Mouse (Mus musculus) liver, embryonic 11.5 days (tissue): ENCODE measurements around the gene Ctss. TPM values are rescaled to one million over a fixed set of nuclear protein-coding genes. Genes with fewer than 3 reads are reported as not detected.
A peak's percentile ranks its signal among the peaks of the same experiment; 100 is the strongest.

Experiments
- ATAC-seq: fragments of 200-750 bp; cut with Nextera tagmentation; replicated peaks from 2 replicates; pipeline ENCODE4 v1.8.0; 2017; ENCODE audit warnings: moderate number of reproducible peaks, mild to moderate bottlenecking, moderate TSS enrichment, moderate library complexity; ENCODE audit not compliant: low FRiP score
- DNase-seq: peaks from one replicate; pipeline ENCODE4 v3.0.0-alpha.2; 2017; ENCODE audit warnings: low spot score
- H3K27ac ChIP-seq: fragments of 300-500 bp; sonication (generic); 2 replicates; pipeline ENCODE4 v1.5.1; 2014; ENCODE audit warnings: mild to moderate bottlenecking, low read depth, low read length, control low read depth
- H3K27me3 ChIP-seq: fragments of 300-500 bp; sonication (generic); replicated peaks from 2 replicates; pipeline ENCODE4 v1.6.1; 2014; ENCODE audit warnings: low read length, mixed read lengths; ENCODE audit not compliant: control insufficient read depth, insufficient read depth
- H3K36me3 ChIP-seq: fragments of 300-500 bp; sonication (generic); 2 replicates; pipeline ENCODE4 v1.6.1; 2014; ENCODE audit warnings: mild to moderate bottlenecking, low read length, moderate library complexity, mixed read lengths; ENCODE audit not compliant: control insufficient read depth, insufficient read depth
- H3K4me1 ChIP-seq: fragments of 300-500 bp; sonication (generic); replicated peaks from 2 replicates; pipeline ENCODE4 v1.6.1; 2014; ENCODE audit warnings: low read length, mixed read lengths; ENCODE audit not compliant: control insufficient read depth, insufficient read depth
- H3K4me2 ChIP-seq: fragments of 300-500 bp; sonication (generic); 2 replicates; pipeline ENCODE4 v1.6.1; 2014; ENCODE audit warnings: mild to moderate bottlenecking, control low read depth, moderate library complexity
- H3K4me3 ChIP-seq: fragments of 300-500 bp; sonication (generic); 2 replicates; pipeline ENCODE4 v1.5.1; 2014; ENCODE audit warnings: low read depth, low read length, control low read depth
- H3K9ac ChIP-seq: fragments of 300-500 bp; sonication (generic); 2 replicates; pipeline ENCODE4 v1.6.1; 2014; ENCODE audit warnings: low read depth, low read length, control low read depth
- H3K9me3 ChIP-seq: fragments of 300-500 bp; sonication (generic); 2 replicates; pipeline ENCODE4 v1.6.1; 2016; ENCODE audit warnings: low read length, inconsistent platforms, mixed read lengths; ENCODE audit not compliant: control insufficient read depth
- WGBS: fragments of 180-500 bp; shearing (Covaris S2); extraction: QIAGEN DNeasy Blood & Tissue Kit; methylation state at CpG from one replicate; pipeline ENCODE4 v1.1.7; 2014; 5-methylcytosine and 5-hydroxymethylcytosine counted together
- polyA plus RNA-seq: library from polyadenylated mRNA; unstranded; fragments of >200 nt; fragmentation: Nextera tagmentation; extraction: Ambion mirVana; gene quantifications from 2 replicates; pipeline ENCODE4 v1.2.1, GENCODE M21; 2014

Gene Ctss
- polyA plus RNA-seq: 16.6 and 18.5 TPM in 2 replicates

GRCm38 (mm10) chr3:95526622-95527211 lies at the start of gene Ctss:
Ctss (plus strand) TSS chr3:95526786.
- H3K36me3 ChIP-seq: no peaks in the 10 kb centered on the region
- H3K4me3 ChIP-seq: no peak within 1 kb of the TSS
- no peak for ATAC-seq
- H3K4me1 ChIP-seq: peaks cover 6% of the 10 kb centered on the region; the same call in 1 of the 2 replicates
- H3K27ac ChIP-seq: no peak within 1 kb of the TSS
- H3K4me2 ChIP-seq: no peak within 1 kb of the TSS
- H3K27me3 ChIP-seq: no peaks in the 10 kb centered on the region
- no peak within 1 kb of the TSS for H3K9ac ChIP-seq
- 75% methylated on average over 8 of the region's 8 CpGs for WGBS
- DNase-seq: no peak
- no peaks in the 10 kb centered on the region for H3K9me3 ChIP-seq

GRCm38 (mm10) chr3:95478966-95479365 lies 47.6 kb upstream of the Ctss start:
- DNase-seq (no peak), ATAC-seq (no peak)
- Histone ChIP-seq H3K4me3 (no peak overlapping the region), H3K4me2 (no peak overlapping the region), H3K9me3 (no peaks in the 10 kb centered on the region), H3K36me3 (peaks cover 17% of the 10 kb centered on the region; the same call in 1 of the 2 replicates), H3K27ac (no peak overlapping the region), H3K4me1 (no peaks in the 10 kb centered on the region), H3K9ac (no peak overlapping the region), H3K27me3 (no peaks in the 10 kb centered on the region)
- WGBS: 86% methylated on average over 1 of the region's 1 CpGs

GRCm38 (mm10) chr3:95486421-95486820 lies 40.2 kb upstream of the Ctss start:
- Histone ChIP-seq H3K27me3 (no peaks in the 10 kb centered on the region), H3K4me3 (no peak overlapping the region), H3K27ac (no peak overlapping the region), H3K4me1 (no peaks in the 10 kb centered on the region), H3K36me3 (peaks cover 20% of the 10 kb centered on the region; the same call in 1 of the 2 replicates), H3K9me3 (no peaks in the 10 kb centered on the region), H3K4me2 (no peak overlapping the region), H3K9ac (no peak overlapping the region)
- no peak for ATAC-seq
- WGBS: 69% methylated on average over 2 of the region's 2 CpGs
- DNase-seq: no peak

GRCm38 (mm10) chr3:95488679-95489078 lies 37.9 kb upstream of the Ctss start:
- ATAC-seq: no peak
- 79% methylated on average over 3 of the region's 3 CpGs for WGBS

GRCm38 (mm10) chr3:95490238-95490637 lies 36.3 kb upstream of the Ctss start:
- Histone ChIP-seq H3K9ac (no peak overlapping the region), H3K36me3 (peaks cover 26% of the 10 kb centered on the region), H3K4me2 (no peak overlapping the region), H3K4me1 (no peaks in the 10 kb centered on the region), H3K9me3 (no peaks in the 10 kb centered on the region), H3K27me3 (no peaks in the 10 kb centered on the region), H3K4me3 (no peak overlapping the region), H3K27ac (no peak overlapping the region)
- no peak for DNase-seq
- 87% methylated on average over 2 of the region's 2 CpGs for WGBS
- no peak for ATAC-seq

More at GRCm38 (mm10) chr3:95488679-95489078, 37.9 kb upstream of the Ctss start:
- no peaks in the 10 kb centered on the region for H3K27me3 ChIP-seq
- H3K36me3 ChIP-seq: peaks cover 22% of the 10 kb centered on the region; the same call in 1 of the 2 replicates
- H3K27ac ChIP-seq: no peak overlapping the region
- H3K9ac ChIP-seq: no peak overlapping the region
- H3K9me3 ChIP-seq: no peaks in the 10 kb centered on the region
- H3K4me2 ChIP-seq: no peak overlapping the region
- no peaks in the 10 kb centered on the region for H3K4me1 ChIP-seq
- no peak overlapping the region for H3K4me3 ChIP-seq
- DNase-seq: no peak

- ATAC-seq: no peak
- Histone ChIP-seq H3K27me3 (no peaks in the 10 kb centered on the region), H3K4me1 (no peaks in the 10 kb centered on the region), H3K4me2 (no peak overlapping the region), H3K27ac (no peak overlapping the region), H3K36me3 (peaks cover 25% of the 10 kb centered on the region), H3K4me3 (no peak overlapping the region), H3K9ac (no peak overlapping the region), H3K9me3 (no peaks in the 10 kb centered on the region)
- WGBS: 67% methylated on average over 6 of the region's 6 CpGs
- peak; percentile 48 for DNase-seq
Measured at GRCm38 (mm10) chr3:95494342-95494741, 32.2 kb upstream of the Ctss start.

- ATAC-seq (no peak), DNase-seq (no peak)
- Histone ChIP-seq H3K27me3 (no peaks in the 10 kb centered on the region), H3K4me2 (no peak overlapping the region), H3K9me3 (no peaks in the 10 kb centered on the region), H3K4me1 (no peaks in the 10 kb centered on the region), H3K27ac (no peak overlapping the region), H3K4me3 (no peak overlapping the region), H3K36me3 (peaks cover 16% of the 10 kb centered on the region), H3K9ac (no peak overlapping the region)
- WGBS: 82% methylated on average over 2 of the region's 2 CpGs
Measured at GRCm38 (mm10) chr3:95498229-95498628, 28.4 kb upstream of the Ctss start.

- no peak within 1 kb of the TSS for H3K4me3 ChIP-seq
- no peaks in the 10 kb centered on the region for H3K27me3 ChIP-seq
- ATAC-seq (no peak), DNase-seq (no peak)
- peaks cover 16% of the 10 kb centered on the region for H3K36me3 ChIP-seq
- WGBS: 82% methylated on average over 7 of the region's 7 CpGs
- H3K27ac ChIP-seq: no peak within 1 kb of the TSS
- H3K4me2 ChIP-seq: no peak within 1 kb of the TSS
- H3K4me1 ChIP-seq: no peaks in the 10 kb centered on the region
- no peak within 1 kb of the TSS for H3K9ac ChIP-seq
- no peaks in the 10 kb centered on the region for H3K9me3 ChIP-seq
Measured at GRCm38 (mm10) chr3:95499024-95499423, 27.6 kb upstream of the Ctss start, which contains the start of gene Ctsk. Ctsk (plus strand) TSS chr3:95499256.

- Histone ChIP-seq H3K36me3 (peaks cover 13% of the 10 kb centered on the region; the same call in 1 of the 2 replicates), H3K4me1 (no peaks in the 10 kb centered on the region), H3K4me2 (no peak overlapping the region), H3K9me3 (no peaks in the 10 kb centered on the region), H3K27ac (no peak overlapping the region), H3K27me3 (no peaks in the 10 kb centered on the region), H3K4me3 (no peak overlapping the region), H3K9ac (no peak overlapping the region)
- DNase-seq: no peak
- ATAC-seq: no peak
- 56% methylated on average over 10 of the region's 10 CpGs for WGBS
Measured at GRCm38 (mm10) chr3:95499496-95500140, 27.0 kb upstream of the Ctss start.
